Mouse (Mus musculus) ES-Bruce4 (cell line): ENCODE data around the gene 1700016H13Rik.

Experiments used
- CTCF ChIP-seq: IDR thresholded peaks from one replicate; pipeline ENCODE4 v1.8.1; 2011; ENCODE audit warnings: low read depth, low read length
- EP300 ChIP-seq: IDR thresholded peaks from 2 replicates; pipeline ENCODE4 v1.6.1; 2011; ENCODE audit warnings: low read depth, low read length; ENCODE audit not compliant: insufficient read depth
- POLR2A ChIP-seq: IDR thresholded peaks from one replicate; pipeline ENCODE4 v1.8.1; 2011; ENCODE audit warnings: low read length; ENCODE audit not compliant: insufficient read depth

DNA sequence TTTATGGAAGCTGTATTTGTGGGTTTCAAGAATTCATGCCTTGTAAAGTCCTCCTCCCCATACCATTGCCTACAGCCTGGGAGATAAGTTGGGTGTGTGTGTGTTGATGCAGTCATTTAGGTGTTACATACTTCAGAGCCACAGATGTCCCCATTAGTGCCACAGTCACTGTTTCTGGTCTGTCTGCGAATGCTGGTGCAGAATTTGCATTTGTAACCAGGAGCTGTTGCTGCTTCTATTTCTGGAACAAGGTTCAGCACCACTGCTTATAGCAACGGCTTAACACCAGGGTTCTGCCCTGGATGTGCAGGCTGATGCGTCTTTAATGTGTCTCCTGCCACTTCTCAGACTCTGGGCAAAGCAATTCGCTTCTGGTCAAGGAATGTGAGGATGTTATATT, 43.7 kb upstream of the 1700016H13Rik start:
- TF ChIP-seq CTCF (no peak), POLR2A (no peak), EP300 (no peak)
